Comparison of ENCODE assay signal across 19 mouse cellular contexts in genomic region chr5:16293825-16294224, GRCm38 (mm10).
DNase-seq lines count a peak whose midpoint lies in the region; ATAC-seq and TF ChIP-seq lines count a peak whose summit lies in the region.
"Had no signal": no experiment of that assay in that cellular context is flagged by ENCODE, and none has a peak within 500 bp of the region (broad histone marks: within the 10 kb centered on the region; RNA-seq: fewer than 3 reads in every experiment).

No protein-coding gene starts in this region.

- no peak for DNase-seq in midbrain, embryonic 14.5 days
- peak; percentile 37 for DNase-seq in forebrain, embryonic 14.5 days (ENCODE audit: low spot score)
- peak; percentile 15 for DNase-seq in forebrain, postnatal 0 days
- DNase-seq in heart, postnatal 10 days = no peak
- DNase-seq in ovary, adult 18-20 months (ENCODE audit: low spot score) = no peak
- DNase-seq: gastrocnemius, postnatal 25 days; kidney, adult 11 months had no signal

- 70% methylated on average over 4 of the region's 4 CpGs for WGBS in midbrain, embryonic 12.5 days
- WGBS in midbrain, embryonic 14.5 days = 67% methylated on average over 4 of the region's 4 CpGs
- 31% methylated on average over 4 of the region's 4 CpGs for WGBS in forebrain, embryonic 14.5 days
- 25% methylated on average over 4 of the region's 4 CpGs for WGBS in forebrain, postnatal 0 days

- H3K4me2 ChIP-seq in midbrain, embryonic 12.5 days (replicated peaks) = no peak overlapping the region
- H3K4me2 ChIP-seq in midbrain, embryonic 14.5 days (ENCODE audit: low read length) = no peak overlapping the region
- no peak overlapping the region for H3K4me2 ChIP-seq in forebrain, embryonic 14.5 days (ENCODE audit: low read length)
- H3K4me2 ChIP-seq in forebrain, postnatal 0 days (ENCODE audit: low read depth) = no peak overlapping the region
- H3K4me2 ChIP-seq: embryonic facial prominence, embryonic 13.5 days; heart, embryonic 13.5 days; hindbrain, embryonic 12.5 days; hindbrain, embryonic 15.5 days; intestine, embryonic 15.5 days had no signal

- no peaks in the 10 kb centered on the region for H3K27me3 ChIP-seq in midbrain, embryonic 12.5 days
- no peaks in the 10 kb centered on the region for H3K27me3 ChIP-seq in midbrain, embryonic 14.5 days (ENCODE audit: control insufficient read depth, insufficient read depth, low read length)
- no peaks in the 10 kb centered on the region for H3K27me3 ChIP-seq in forebrain, embryonic 14.5 days (replicated peaks; ENCODE audit: control insufficient read depth, insufficient read depth, low read length)
- H3K27me3 ChIP-seq in forebrain, postnatal 0 days (ENCODE audit: insufficient read depth, low read length) = no peaks in the 10 kb centered on the region
- H3K27me3 ChIP-seq: CH12.LX; embryonic facial prominence, embryonic 13.5 days; heart, embryonic 13.5 days; hindbrain, embryonic 12.5 days; hindbrain, embryonic 15.5 days; intestine, embryonic 15.5 days; Patski had no signal

- H3K27ac ChIP-seq in midbrain, embryonic 12.5 days (replicated peaks) = 0 out of 2 replicates have a peak overlapping the region, but pooled peaks have one; percentile 25
- H3K27ac ChIP-seq in midbrain, embryonic 14.5 days (replicated peaks; ENCODE audit: low read depth, low read length) = no peak overlapping the region
- no peak overlapping the region; the same call in 1 of the 2 replicates for H3K27ac ChIP-seq in forebrain, embryonic 14.5 days (ENCODE audit: low read depth, low read length)
- peak overlapping the region; percentile 45; the same call in 1 of the 2 replicates for H3K27ac ChIP-seq in forebrain, postnatal 0 days (ENCODE audit: low read depth, low read length)
- H3K27ac ChIP-seq: embryonic facial prominence, embryonic 10.5 days; embryonic facial prominence, embryonic 13.5 days; heart, embryonic 10.5 days; heart, embryonic 13.5 days; hindbrain, embryonic 12.5 days; hindbrain, embryonic 15.5 days; intestine, embryonic 15.5 days had no signal

- no peak overlapping the region for H3K9ac ChIP-seq in midbrain, embryonic 12.5 days (replicated peaks)
- no peak overlapping the region for H3K9ac ChIP-seq in midbrain, embryonic 14.5 days (replicated peaks; ENCODE audit: low read length)
- H3K9ac ChIP-seq in forebrain, embryonic 14.5 days (ENCODE audit: low read length) = no peak overlapping the region
- H3K9ac ChIP-seq in forebrain, postnatal 0 days = no peak overlapping the region
- H3K9ac ChIP-seq: embryonic facial prominence, embryonic 13.5 days; heart, embryonic 13.5 days; hindbrain, embryonic 12.5 days; hindbrain, embryonic 15.5 days; intestine, embryonic 15.5 days had no signal

- H3K4me1 ChIP-seq in midbrain, embryonic 12.5 days = no peaks in the 10 kb centered on the region
- H3K4me1 ChIP-seq in midbrain, embryonic 14.5 days (ENCODE audit: control insufficient read depth, insufficient read depth, low read length) = no peaks in the 10 kb centered on the region
- H3K4me1 ChIP-seq in forebrain, embryonic 14.5 days (ENCODE audit: control insufficient read depth, insufficient read depth, low read length) = no peaks in the 10 kb centered on the region
- no peaks in the 10 kb centered on the region for H3K4me1 ChIP-seq in forebrain, postnatal 0 days (ENCODE audit: insufficient read depth)
- H3K4me1 ChIP-seq: embryonic facial prominence, embryonic 10.5 days; heart, embryonic 10.5 days; heart, embryonic 13.5 days; hindbrain, embryonic 12.5 days; hindbrain, embryonic 15.5 days had no signal

- intact Hi-C loops in heart, postnatal 10 days (cut with DNase I) = loop anchor here (5.0 kb wide), 2 partner anchors 182 to 457 kb away; no protein-coding TSS in a partner anchor

- H3K4me3 ChIP-seq in midbrain, embryonic 12.5 days = no peak overlapping the region
- no peak overlapping the region for H3K4me3 ChIP-seq in midbrain, embryonic 14.5 days (replicated peaks; ENCODE audit: low read depth, low read length)
- H3K4me3 ChIP-seq in forebrain, embryonic 14.5 days (ENCODE audit: low read depth, low read length) = no peak overlapping the region
- no peak overlapping the region for H3K4me3 ChIP-seq in forebrain, postnatal 0 days (ENCODE audit: low read depth, low read length)
- H3K4me3 ChIP-seq: embryonic facial prominence, embryonic 10.5 days; embryonic facial prominence, embryonic 13.5 days; erythroblast, embryonic 14.5 days; heart, embryonic 10.5 days; heart, embryonic 13.5 days; hindbrain, embryonic 12.5 days; hindbrain, embryonic 15.5 days; intestine, embryonic 15.5 days had no signal

- H3K36me3 ChIP-seq in midbrain, embryonic 12.5 days = no peaks in the 10 kb centered on the region
- no peaks in the 10 kb centered on the region for H3K36me3 ChIP-seq in midbrain, embryonic 14.5 days (ENCODE audit: control insufficient read depth, insufficient read depth, low read length)
- no peaks in the 10 kb centered on the region for H3K36me3 ChIP-seq in forebrain, embryonic 14.5 days (ENCODE audit: control insufficient read depth, insufficient read depth, low read length)
- no peaks in the 10 kb centered on the region for H3K36me3 ChIP-seq in forebrain, postnatal 0 days (ENCODE audit: insufficient read depth)
- H3K36me3 ChIP-seq: embryonic facial prominence, embryonic 10.5 days; embryonic facial prominence, embryonic 13.5 days; G1E; heart, embryonic 10.5 days; hindbrain, embryonic 12.5 days; hindbrain, embryonic 15.5 days; intestine, embryonic 15.5 days had no signal

- H3K9me3 ChIP-seq in midbrain, embryonic 12.5 days = no peaks in the 10 kb centered on the region
- H3K9me3 ChIP-seq in midbrain, embryonic 14.5 days (ENCODE audit: control insufficient read depth, low read length) = no peaks in the 10 kb centered on the region
- H3K9me3 ChIP-seq in forebrain, embryonic 14.5 days (replicated peaks; ENCODE audit: control insufficient read depth, low read length) = no peaks in the 10 kb centered on the region
- H3K9me3 ChIP-seq in forebrain, postnatal 0 days (ENCODE audit: low read length) = no peaks in the 10 kb centered on the region
- H3K9me3 ChIP-seq: embryonic facial prominence, embryonic 10.5 days; embryonic facial prominence, embryonic 13.5 days; G1E; heart, embryonic 10.5 days; heart, embryonic 13.5 days; hindbrain, embryonic 12.5 days; hindbrain, embryonic 15.5 days; intestine, embryonic 15.5 days had no signal

- no peak for ATAC-seq in midbrain, embryonic 12.5 days (ENCODE audit: low FRiP score, low read depth)
- no peak for ATAC-seq in midbrain, embryonic 14.5 days (ENCODE audit: low FRiP score, low TSS enrichment)
- ATAC-seq in forebrain, embryonic 14.5 days = peak; percentile 47; the same call in 1 of the 2 replicates
- no peak for ATAC-seq in forebrain, postnatal 0 days
- ATAC-seq: intestine, embryonic 15.5 days; Patski had no signal

- no peak for TF ChIP-seq CTCF in forebrain, postnatal 0 days (IDR thresholded peaks at IDR 0.05; ENCODE audit: low read depth)

Comparison
In these comparisons a context has a peak if more than half of its experiments do, and no peak if none do; other contexts are left out.
1. H3K27ac ChIP-seq: peak in midbrain, embryonic 12.5 days (single experiment) and forebrain, postnatal 0 days (single experiment); none in midbrain, embryonic 14.5 days (single experiment) and forebrain, embryonic 14.5 days (single experiment).
2. DNase-seq: peak in forebrain, embryonic 14.5 days (single experiment) and forebrain, postnatal 0 days (single experiment); none in midbrain, embryonic 14.5 days (single experiment), heart, postnatal 10 days (0 of 2) and ovary, adult 18-20 months (single experiment).